Mouse (Mus musculus): ENCODE data around the gene Abca8b. TPM values are rescaled to one million over a fixed set of nuclear protein-coding genes. Genes with fewer than 3 reads are reported as not detected.

Gene Abca8b
- polyA plus RNA-seq, 2 experiments = 4.7 TPM

GRCm38 (mm10) chr11:109893894-109894804 lies 101.5 kb downstream of the Abca8b start:
- ATAC-seq (ENCODE audit: insufficient read depth) = no peak
- no peak for DNase-seq (ENCODE audit: low read depth in 3 of 3, low spot score in 3 of 3)
- TF ChIP-seq CTCF (IDR thresholded peaks at IDR 0.05; ENCODE audit: low read depth) (no peak), EP300 (IDR thresholded peaks at IDR 0.05; ENCODE audit: low read depth) (no peak)
- Histone ChIP-seq H3K4me3 (ENCODE audit: insufficient read depth in 1 of 2, low read depth in 2 of 2, low read length in 2 of 2) (no peak overlapping the region), H3K9ac (replicated peaks) (no peak overlapping the region), H3K27me3 (ENCODE audit: control insufficient read depth, insufficient read depth, low read length) (no peaks in the 10 kb centered on the region), H3K4me1 (replicated peaks; ENCODE audit: control insufficient read depth in 2 of 2, insufficient read depth in 2 of 2, low read length in 1 of 2) (no peaks in the 10 kb centered on the region), H3K9me3 (ENCODE audit: control insufficient read depth, low read length) (no peaks in the 10 kb centered on the region), H3K4me2 (ENCODE audit: low read depth) (no peak overlapping the region), H3K27ac (no peak overlapping the region), H3K36me3 (replicated peaks; ENCODE audit: control insufficient read depth, insufficient read depth, low read depth) (no peaks in the 10 kb centered on the region)
- WGBS (ENCODE audit: insufficient replicate concordance) = 45% methylated on average over 3 of the region's 3 CpGs

DNA sequence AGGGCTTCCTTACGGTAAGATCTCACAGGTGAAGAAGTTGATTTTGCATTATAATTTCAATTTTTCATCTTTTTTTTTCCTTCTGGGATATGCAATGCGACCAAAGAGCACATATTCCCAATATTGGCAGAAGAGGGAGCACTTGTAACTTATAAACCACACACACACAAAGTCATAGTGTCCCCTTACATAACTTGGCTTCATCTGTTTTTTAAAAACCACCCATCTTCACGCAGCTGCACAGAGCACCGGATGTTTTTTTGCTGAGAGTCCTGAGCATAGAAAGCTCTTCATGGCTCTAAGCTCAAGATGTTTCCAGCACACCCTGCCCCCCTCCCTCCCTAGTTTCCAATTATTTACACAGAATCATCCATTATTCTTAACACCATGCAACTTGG lies 103.7 kb downstream of the Abca8b start:
- H3K36me3 ChIP-seq (replicated peaks; ENCODE audit: control insufficient read depth, insufficient read depth, low read depth) = no peaks in the 10 kb centered on the region
- 54% methylated on average over 4 of the region's 4 CpGs for WGBS (ENCODE audit: insufficient replicate concordance)
- no peak overlapping the region for H3K27ac ChIP-seq
- no peaks in the 10 kb centered on the region for H3K4me1 ChIP-seq (replicated peaks; ENCODE audit: control insufficient read depth in 2 of 2, insufficient read depth in 2 of 2, low read length in 1 of 2)
- DNase-seq (ENCODE audit: low read depth in 3 of 3, low spot score in 3 of 3) (no peak), ATAC-seq (ENCODE audit: insufficient read depth) (no peak)
- no peaks in the 10 kb centered on the region for H3K9me3 ChIP-seq (ENCODE audit: control insufficient read depth, low read length)
- no peak overlapping the region for H3K9ac ChIP-seq (replicated peaks)
- no peak overlapping the region for H3K4me2 ChIP-seq (ENCODE audit: low read depth)
- no peak for TF ChIP-seq CTCF (IDR thresholded peaks at IDR 0.05; ENCODE audit: low read depth)
- no peak for TF ChIP-seq EP300 (IDR thresholded peaks at IDR 0.05; ENCODE audit: low read depth)
- H3K4me3 ChIP-seq (ENCODE audit: insufficient read depth in 1 of 2, low read depth in 2 of 2, low read length in 2 of 2) = no peak overlapping the region
- H3K27me3 ChIP-seq (ENCODE audit: control insufficient read depth, insufficient read depth, low read length) = no peaks in the 10 kb centered on the region

DNA sequence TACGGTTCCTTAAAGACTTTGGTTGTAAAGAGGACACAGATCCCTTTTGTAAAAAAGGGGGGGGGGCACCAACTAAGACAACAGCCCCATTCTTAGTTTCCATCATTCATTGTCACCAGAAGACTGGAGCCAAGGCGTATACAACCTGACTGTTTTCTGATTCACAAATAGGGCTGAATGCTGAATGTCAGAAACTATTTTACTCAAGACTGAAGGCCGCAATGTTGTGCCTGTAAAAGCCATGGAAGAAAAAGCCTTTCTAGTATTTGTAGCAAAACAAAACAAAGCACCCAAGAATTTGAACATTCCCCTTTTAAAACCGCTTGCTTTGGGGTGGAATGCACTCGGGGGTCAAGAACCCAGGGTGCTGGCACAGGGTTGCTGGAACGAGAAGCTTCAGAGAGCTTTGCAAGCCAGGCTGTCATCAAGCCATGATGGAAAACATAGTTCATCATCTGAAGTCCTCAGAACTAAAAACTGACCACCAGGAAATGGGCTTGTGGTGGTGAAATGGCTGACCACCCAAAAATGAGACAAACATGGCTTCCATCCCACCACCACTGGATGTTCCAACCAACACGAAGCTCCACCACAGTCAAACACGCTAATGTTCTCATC lies 104.2 kb downstream of the Abca8b start:
- Histone ChIP-seq H3K4me1 (replicated peaks; ENCODE audit: control insufficient read depth in 2 of 2, insufficient read depth in 2 of 2, low read length in 1 of 2) (no peaks in the 10 kb centered on the region), H3K27ac (no peak overlapping the region), H3K27me3 (ENCODE audit: control insufficient read depth, insufficient read depth, low read length) (no peaks in the 10 kb centered on the region), H3K9ac (replicated peaks) (no peak overlapping the region), H3K4me3 (ENCODE audit: insufficient read depth in 1 of 2, low read depth in 2 of 2, low read length in 2 of 2) (no peak overlapping the region), H3K9me3 (ENCODE audit: control insufficient read depth, low read length) (no peaks in the 10 kb centered on the region), H3K36me3 (replicated peaks; ENCODE audit: control insufficient read depth, insufficient read depth, low read depth) (no peaks in the 10 kb centered on the region), H3K4me2 (ENCODE audit: low read depth) (no peak overlapping the region)
- WGBS (ENCODE audit: insufficient replicate concordance) = 68% methylated on average over 8 of the region's 8 CpGs
- ATAC-seq (ENCODE audit: insufficient read depth) = no peak
- no peak for DNase-seq (ENCODE audit: low read depth in 3 of 3, low spot score in 3 of 3)
- TF ChIP-seq EP300 (IDR thresholded peaks at IDR 0.05; ENCODE audit: low read depth) = no peak

DNA sequence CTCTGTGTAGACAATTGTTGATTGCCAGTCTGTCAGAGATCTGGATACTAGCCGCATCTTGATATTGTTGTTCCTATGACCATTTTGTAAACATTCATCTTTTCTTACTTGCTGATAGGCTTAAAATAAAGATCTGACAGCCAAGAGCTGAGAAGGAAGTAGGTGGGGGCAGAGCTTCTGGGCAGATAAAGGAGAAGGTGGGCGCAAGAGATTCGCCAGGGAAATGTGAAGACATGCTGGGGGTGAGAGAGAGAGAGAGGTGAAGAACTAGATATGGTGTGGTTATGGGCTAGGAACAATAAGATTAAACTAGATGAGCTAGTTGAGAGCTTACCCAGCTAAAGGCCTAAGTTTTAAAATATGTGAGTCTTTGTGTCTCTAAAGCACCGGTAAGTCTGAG lies 106.0 kb downstream of the Abca8b start:
- no peak for ATAC-seq (ENCODE audit: insufficient read depth)
- H3K4me1 ChIP-seq (replicated peaks; ENCODE audit: control insufficient read depth in 2 of 2, insufficient read depth in 2 of 2, low read length in 1 of 2) = no peaks in the 10 kb centered on the region
- no peaks in the 10 kb centered on the region for H3K27me3 ChIP-seq (ENCODE audit: control insufficient read depth, insufficient read depth, low read length)
- no peaks in the 10 kb centered on the region for H3K9me3 ChIP-seq (ENCODE audit: control insufficient read depth, low read length)
- no peak for DNase-seq (ENCODE audit: low read depth in 3 of 3, low spot score in 3 of 3)
- 55% methylated on average over 4 of the region's 4 CpGs for WGBS (ENCODE audit: insufficient replicate concordance)
- no peak overlapping the region for H3K27ac ChIP-seq
- no peak for TF ChIP-seq EP300 (IDR thresholded peaks at IDR 0.05; ENCODE audit: low read depth)
- no peak for TF ChIP-seq CTCF (IDR thresholded peaks at IDR 0.05; ENCODE audit: low read depth)
- H3K36me3 ChIP-seq (replicated peaks; ENCODE audit: control insufficient read depth, insufficient read depth, low read depth) = no peaks in the 10 kb centered on the region
- no peak overlapping the region for H3K4me2 ChIP-seq (ENCODE audit: low read depth)
- H3K4me3 ChIP-seq (ENCODE audit: insufficient read depth in 1 of 2, low read depth in 2 of 2, low read length in 2 of 2) = no peak overlapping the region
- H3K9ac ChIP-seq (replicated peaks) = no peak overlapping the region

GRCm38 (mm10) chr11:109886757-109887156 lies 108.9 kb downstream of the Abca8b start:
- H3K4me1 ChIP-seq (replicated peaks; ENCODE audit: control insufficient read depth in 2 of 2, insufficient read depth in 2 of 2, low read length in 1 of 2) = no peaks in the 10 kb centered on the region
- H3K9ac ChIP-seq (replicated peaks) = no peak overlapping the region
- no peak overlapping the region for H3K4me2 ChIP-seq (ENCODE audit: low read depth)
- no peak for TF ChIP-seq EP300 (IDR thresholded peaks at IDR 0.05; ENCODE audit: low read depth)
- no peak for TF ChIP-seq CTCF (IDR thresholded peaks at IDR 0.05; ENCODE audit: low read depth)
- H3K4me3 ChIP-seq (ENCODE audit: insufficient read depth in 1 of 2, low read depth in 2 of 2, low read length in 2 of 2) = no peak overlapping the region
- ATAC-seq (ENCODE audit: insufficient read depth) (no peak), DNase-seq (ENCODE audit: low read depth in 3 of 3, low spot score in 3 of 3) (no peak)
- H3K27ac ChIP-seq = no peak overlapping the region
- no peaks in the 10 kb centered on the region for H3K27me3 ChIP-seq (ENCODE audit: control insufficient read depth, insufficient read depth, low read length)
- 63% methylated on average over 4 of the region's 4 CpGs for WGBS (ENCODE audit: insufficient replicate concordance)
- H3K36me3 ChIP-seq (replicated peaks; ENCODE audit: control insufficient read depth, insufficient read depth, low read depth) = no peaks in the 10 kb centered on the region
- H3K9me3 ChIP-seq (ENCODE audit: control insufficient read depth, low read length) = no peaks in the 10 kb centered on the region
